Mouse (Mus musculus) heart, embryonic 12.5 days (tissue): Measurements from ENCODE around the gene Celsr2. TPM values are rescaled to one million over a fixed set of nuclear protein-coding genes. Genes with fewer than 3 reads are reported as not detected.

Experiments used
- ATAC-seq: fragments of 200-750 bp; cut with Nextera tagmentation; 2 replicates; pipeline ENCODE4 v1.8.0; 2017; ENCODE audit warnings: moderate TSS enrichment, moderate library complexity; ENCODE audit not compliant: insufficient number of reproducible peaks, low FRiP score
- H3K27ac ChIP-seq: fragments of 300-500 bp; sonication (generic); 2 replicates; pipeline ENCODE4 v1.5.1; 2016; ENCODE audit warnings: mild to moderate bottlenecking, moderate library complexity; ENCODE audit not compliant: poor library complexity, severe bottlenecking
- H3K27me3 ChIP-seq: fragments of 300-500 bp; sonication (generic); replicated peaks from 2 replicates; pipeline ENCODE4 v1.6.1; 2016; ENCODE audit warnings: mild to moderate bottlenecking, moderate library complexity
- H3K36me3 ChIP-seq: fragments of 300-500 bp; sonication (generic); 2 replicates; pipeline ENCODE4 v1.6.1; 2016; ENCODE audit warnings: mild to moderate bottlenecking, moderate library complexity
- H3K4me1 ChIP-seq: fragments of 300-500 bp; sonication (generic); replicated peaks from 2 replicates; pipeline ENCODE4 v1.6.1; 2016; ENCODE audit warnings: mild to moderate bottlenecking
- H3K4me2 ChIP-seq: fragments of 300-500 bp; sonication (generic); 2 replicates; pipeline ENCODE4 v1.6.1; 2016; ENCODE audit warnings: mild to moderate bottlenecking, moderate library complexity
- H3K4me3 ChIP-seq: fragments of 300-500 bp; sonication (generic); 2 replicates; pipeline ENCODE4 v1.5.1; 2016; ENCODE audit warnings: mild to moderate bottlenecking
- H3K9ac ChIP-seq: fragments of 300-500 bp; sonication (generic); 2 replicates; pipeline ENCODE4 v1.6.1; 2016; ENCODE audit warnings: mild to moderate bottlenecking, moderate library complexity
- H3K9me3 ChIP-seq: fragments of 300-500 bp; sonication (generic); replicated peaks from 2 replicates; pipeline ENCODE4 v1.6.1; 2016; ENCODE audit warnings: mild to moderate bottlenecking, moderate library complexity
- WGBS: fragments of 180-500 bp; shearing (Covaris S2); methylation state at CpG from one replicate; pipeline ENCODE4 v1.1.7; 2016; 5-methylcytosine and 5-hydroxymethylcytosine counted together
- polyA plus RNA-seq: library from polyadenylated mRNA; unstranded; fragments of >200 nt; fragmentation: Nextera tagmentation; extraction: Ambion mirVana; gene quantifications from 2 replicates; pipeline ENCODE4 v1.2.1, GENCODE M21; 2016

Celsr2 gene
- polyA plus RNA-seq, 1 experiment from 2014 or later = 2.3 TPM

GRCm38 (mm10) chr3:108372274-108372673, 43.1 kb downstream of the Celsr2 start:
- Histone ChIP-seq H3K9ac (no peak overlapping the region), H3K4me3 (no peak overlapping the region), H3K4me1 (peaks cover 44% of the 10 kb centered on the region), H3K36me3 (no peaks in the 10 kb centered on the region), H3K9me3 (no peaks in the 10 kb centered on the region), H3K4me2 (no peak overlapping the region), H3K27ac (no peak overlapping the region), H3K27me3 (no peaks in the 10 kb centered on the region)
- ATAC-seq = 0 out of 2 replicates have a peak, but pooled peaks have one; percentile 37
- WGBS = 14% methylated on average over 3 of the region's 3 CpGs

- no peak overlapping the region for H3K4me2 ChIP-seq
- H3K27ac ChIP-seq = no peak overlapping the region
- no peak overlapping the region for H3K4me3 ChIP-seq
- H3K9me3 ChIP-seq = no peaks in the 10 kb centered on the region
- H3K27me3 ChIP-seq = no peaks in the 10 kb centered on the region
- H3K4me1 ChIP-seq = peaks cover 76% of the 10 kb centered on the region
- ATAC-seq = no peak
- WGBS = 75% methylated on average over 5 of the region's 5 CpGs
- H3K9ac ChIP-seq = no peak overlapping the region
- no peaks in the 10 kb centered on the region for H3K36me3 ChIP-seq
Measured at GRCm38 (mm10) chr3:108368721-108369120, 46.6 kb downstream of the Celsr2 start.

DNA sequence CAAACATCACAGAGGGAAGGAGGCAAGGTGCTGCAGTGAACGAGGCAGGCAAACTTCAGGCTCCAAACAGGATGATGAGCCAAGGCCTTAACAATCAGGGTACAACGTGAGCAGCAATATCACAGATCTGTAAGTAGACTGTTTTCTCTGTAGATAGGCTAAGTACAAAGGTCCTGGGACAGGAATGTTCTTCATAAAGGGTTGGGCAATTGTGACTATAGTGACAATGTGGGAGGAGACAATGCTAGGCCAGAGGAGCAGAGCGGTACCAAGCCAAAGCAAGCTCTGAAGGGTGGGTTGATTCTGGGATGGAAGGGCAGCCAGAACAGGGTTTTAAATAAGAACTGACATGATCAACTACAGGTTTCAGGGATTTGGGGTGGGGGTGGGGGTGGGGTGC, 47.5 kb downstream of the Celsr2 start:
- WGBS = 63% methylated on average over 3 of the region's 3 CpGs
- Histone ChIP-seq H3K4me3 (no peak overlapping the region), H3K4me2 (no peak overlapping the region), H3K4me1 (peaks cover 75% of the 10 kb centered on the region), H3K27me3 (no peaks in the 10 kb centered on the region), H3K9ac (no peak overlapping the region), H3K36me3 (no peaks in the 10 kb centered on the region), H3K9me3 (no peaks in the 10 kb centered on the region), H3K27ac (no peak overlapping the region)
- ATAC-seq = no peak

DNA sequence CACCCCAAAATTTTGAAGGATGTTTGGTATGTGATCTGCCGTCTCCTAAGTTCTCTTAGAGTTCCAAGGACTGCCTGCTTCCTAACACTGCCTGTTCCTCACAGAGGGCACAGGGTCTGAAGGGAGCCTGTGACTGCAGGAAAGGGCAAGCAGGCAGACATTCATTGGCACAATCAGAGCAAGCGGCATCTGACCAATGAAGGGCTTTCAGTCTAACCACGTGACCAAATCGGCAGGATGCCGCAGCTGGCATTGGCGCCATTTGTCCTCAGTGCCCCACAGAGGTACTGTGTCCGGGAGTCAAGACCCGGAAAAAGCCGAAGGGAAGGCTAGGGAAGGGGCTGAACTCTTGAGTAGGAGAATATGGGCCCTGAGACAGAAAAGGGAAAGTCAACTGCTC, 48.2 kb downstream of the Celsr2 start:
- Histone ChIP-seq H3K36me3 (no peaks in the 10 kb centered on the region), H3K9ac (no peak overlapping the region), H3K4me3 (no peak overlapping the region), H3K4me1 (peaks cover 72% of the 10 kb centered on the region), H3K9me3 (no peaks in the 10 kb centered on the region), H3K4me2 (peak overlapping the region; percentile 30), H3K27me3 (no peaks in the 10 kb centered on the region), H3K27ac (no peak overlapping the region)
- ATAC-seq = no peak
- 38% methylated on average over 9 of the region's 9 CpGs for WGBS

- Histone ChIP-seq H3K4me3 (peak within 1 kb of the TSS; percentile 23), H3K9ac (peak within 1 kb of the TSS; percentile 35; the same call in 1 of the 2 replicates), H3K27ac (peak within 1 kb of the TSS; percentile 82), H3K27me3 (no peaks in the 10 kb centered on the region), H3K36me3 (no peaks in the 10 kb centered on the region), H3K9me3 (no peaks in the 10 kb centered on the region), H3K4me1 (peaks cover 76% of the 10 kb centered on the region), H3K4me2 (peak within 1 kb of the TSS; percentile 49)
- ATAC-seq = peak; percentile 62
- WGBS = 34% methylated on average over 9 of the region's 9 CpGs
Measured at GRCm38 (mm10) chr3:108364270-108364995, 50.9 kb downstream of the Celsr2 start, which contains the start of gene Mybphl. Gene Mybphl, plus strand, starts transcription at chr3:108364911.

GRCm38 (mm10) chr3:108363626-108364025, 51.7 kb downstream of the Celsr2 start:
- H3K9ac ChIP-seq = no peak overlapping the region
- peak overlapping the region; percentile 49; the same call in 1 of the 2 replicates for H3K4me2 ChIP-seq
- peaks cover 70% of the 10 kb centered on the region for H3K4me1 ChIP-seq
- H3K9me3 ChIP-seq = no peaks in the 10 kb centered on the region
- 18% methylated on average over 3 of the region's 3 CpGs for WGBS
- H3K27ac ChIP-seq = peak overlapping the region; percentile 82; the same call in 1 of the 2 replicates
- H3K4me3 ChIP-seq = no peak overlapping the region
- peak; percentile 23; the same call in 1 of the 2 replicates for ATAC-seq
- 0 out of 2 replicates have a peak, but pooled peaks cover under 1% of the 10 kb centered on the region for H3K36me3 ChIP-seq
- H3K27me3 ChIP-seq = no peaks in the 10 kb centered on the region

- H3K9me3 ChIP-seq = no peaks in the 10 kb centered on the region
- H3K9ac ChIP-seq = peak overlapping the region; percentile 19; the same call in 1 of the 2 replicates
- peaks cover 49% of the 10 kb centered on the region for H3K4me1 ChIP-seq
- no peak overlapping the region for H3K4me3 ChIP-seq
- peaks cover 27% of the 10 kb centered on the region for H3K36me3 ChIP-seq
- H3K27me3 ChIP-seq = no peaks in the 10 kb centered on the region
- peak overlapping the region; percentile 17; the same call in 1 of the 2 replicates for H3K27ac ChIP-seq
- H3K4me2 ChIP-seq = no peak overlapping the region
- 15% methylated on average over 7 of the region's 7 CpGs for WGBS
- no peak for ATAC-seq
Measured at GRCm38 (mm10) chr3:108360894-108361293, 54.5 kb downstream of the Celsr2 start.

GRCm38 (mm10) chr3:108358445-108358844, 56.9 kb downstream of the Celsr2 start:
- ATAC-seq = no peak
- Histone ChIP-seq H3K9ac (no peak overlapping the region), H3K27ac (no peak overlapping the region), H3K4me2 (no peak overlapping the region), H3K27me3 (no peaks in the 10 kb centered on the region), H3K36me3 (peaks cover 51% of the 10 kb centered on the region), H3K4me1 (peaks cover 25% of the 10 kb centered on the region), H3K4me3 (no peak overlapping the region), H3K9me3 (no peaks in the 10 kb centered on the region)
- WGBS = 72% methylated on average over 6 of the region's 6 CpGs

GRCm38 (mm10) chr3:108357051-108357450, 58.3 kb downstream of the Celsr2 start:
- H3K9me3 ChIP-seq = no peaks in the 10 kb centered on the region
- H3K4me2 ChIP-seq = no peak overlapping the region
- peaks cover 60% of the 10 kb centered on the region for H3K36me3 ChIP-seq
- WGBS = 81% methylated on average over 10 of the region's 10 CpGs
- H3K4me3 ChIP-seq = no peak overlapping the region
- no peak for ATAC-seq
- H3K9ac ChIP-seq = no peak overlapping the region
- H3K4me1 ChIP-seq = peaks cover 17% of the 10 kb centered on the region
- H3K27me3 ChIP-seq = no peaks in the 10 kb centered on the region
- H3K27ac ChIP-seq = no peak overlapping the region

DNA sequence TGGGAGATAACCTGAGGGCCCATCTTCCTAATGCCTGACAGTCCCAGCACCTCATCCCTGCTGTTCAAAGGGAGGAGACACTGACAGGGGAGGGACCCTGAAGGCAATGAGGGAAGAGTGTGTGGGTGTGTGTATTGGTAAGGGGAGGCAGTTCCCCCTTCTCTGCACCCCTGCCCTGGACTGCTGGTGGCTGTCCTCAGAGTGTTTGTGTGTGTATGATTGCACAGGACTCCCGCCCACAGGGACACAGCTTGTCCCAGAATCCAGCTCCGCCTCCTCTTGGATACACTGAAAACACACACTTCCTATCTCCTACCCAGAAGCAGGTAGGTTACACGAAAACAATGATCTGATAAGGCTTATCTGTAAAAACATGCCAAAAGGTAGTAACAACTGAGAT, 60.1 kb downstream of the Celsr2 start:
- no peak overlapping the region for H3K27ac ChIP-seq
- no peak for ATAC-seq
- H3K4me3 ChIP-seq = no peak overlapping the region
- no peaks in the 10 kb centered on the region for H3K27me3 ChIP-seq
- H3K9me3 ChIP-seq = no peaks in the 10 kb centered on the region
- H3K4me1 ChIP-seq = peaks cover 1% of the 10 kb centered on the region; the same call in 1 of the 2 replicates
- H3K4me2 ChIP-seq = no peak overlapping the region
- peaks cover 73% of the 10 kb centered on the region for H3K36me3 ChIP-seq
- WGBS = 71% methylated on average over 3 of the region's 3 CpGs
- no peak overlapping the region for H3K9ac ChIP-seq

DNA sequence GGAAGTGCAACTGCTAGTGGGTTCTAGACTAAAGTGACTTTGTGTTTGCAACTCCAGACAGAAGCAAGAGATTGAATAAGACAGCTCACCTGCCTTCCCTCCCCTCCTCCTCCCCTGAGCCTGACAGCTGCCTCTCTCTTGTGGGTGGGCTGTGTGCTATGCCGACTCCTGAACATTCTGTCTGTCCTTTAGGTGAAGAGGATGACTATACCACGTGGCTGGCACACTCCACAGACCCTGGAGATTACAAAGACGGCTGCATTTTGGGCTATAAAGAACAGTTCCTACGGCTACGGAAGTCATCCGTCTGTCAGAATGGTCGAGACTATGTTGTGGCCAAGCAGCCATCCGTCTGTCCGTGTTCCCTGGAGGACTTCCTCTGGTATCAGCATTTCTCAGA, 67.0 kb downstream of the Celsr2 start:
- no peaks in the 10 kb centered on the region for H3K27me3 ChIP-seq
- H3K4me2 ChIP-seq = no peak overlapping the region
- peaks cover 6% of the 10 kb centered on the region; the same call in 1 of the 2 replicates for H3K4me1 ChIP-seq
- no peaks in the 10 kb centered on the region for H3K9me3 ChIP-seq
- no peak overlapping the region for H3K9ac ChIP-seq
- no peak overlapping the region for H3K4me3 ChIP-seq
- ATAC-seq = no peak
- H3K36me3 ChIP-seq = peaks cover 76% of the 10 kb centered on the region
- 51% methylated on average over 9 of the region's 9 CpGs for WGBS
- no peak overlapping the region for H3K27ac ChIP-seq
